Mouse (Mus musculus) myocyte (in vitro differentiated cells): Measurements from ENCODE around the gene Tmem63b.

Experiments
- E2F4 ChIP-seq: IDR thresholded peaks from one replicate; pipeline ENCODE4 v1.6.1; 2011; ENCODE audit warnings: mild to moderate bottlenecking, control low read depth, moderate library complexity; ENCODE audit not compliant: insufficient read depth
- POLR2A ChIP-seq: IDR thresholded peaks from one replicate; pipeline ENCODE4 v1.6.1; 2011; ENCODE audit warnings: low read depth, mild to moderate bottlenecking, control low read depth, moderate library complexity; ENCODE audit not compliant: insufficient read length

GRCm38 (mm10) chr17:45733038-45733734, 46.5 kb upstream of the Tmem63b start:
- TF ChIP-seq POLR2A = no peak
- TF ChIP-seq E2F4 = no peak
